Mouse (Mus musculus) brain, embryonic 14.5 days (tissue): ENCODE data around the gene Eif6. TPM values are rescaled to one million over a fixed set of nuclear protein-coding genes. Genes with fewer than 3 reads are reported as not detected.

Source experiments
- DNase-seq: peaks from one replicate; pipeline ENCODE4 v3.0.0-alpha.2; 2011; ENCODE audit warnings: low read depth
- CTCF ChIP-seq: fragments of 200-500 bp; IDR thresholded peaks from 2 replicates; pipeline ENCODE4 v1.5.1; 2012; ENCODE audit warnings: inconsistent platforms, mild to moderate bottlenecking, moderate library complexity, borderline replicate concordance; ENCODE audit not compliant: insufficient read depth, insufficient read length; ENCODE audit errors: extremely low read depth
- POLR2A ChIP-seq: fragments of 200-500 bp; IDR thresholded peaks from 2 replicates; pipeline ENCODE4 v1.6.1; 2012; ENCODE audit warnings: mild to moderate bottlenecking, inconsistent platforms, borderline replicate concordance; ENCODE audit not compliant: poor library complexity, insufficient read depth, insufficient read length, severe bottlenecking; ENCODE audit errors: extremely low read depth
- polyA plus RNA-seq: library from polyadenylated mRNA; depleted of rRNA; stranded (reverse); fragments of >200 nt; gene quantifications from 2 replicates; pipeline ENCODE4 v1.2.3, GENCODE M21; 2012; rRNA removed

Eif6 gene
- polyA plus RNA-seq, 1 experiment = 100.0 TPM

GRCm38 (mm10) chr2:155778004-155778403 lies 48.7 kb downstream of the Eif6 start:
- DNase-seq = no peak
- TF ChIP-seq POLR2A (no peak), CTCF (no peak)

- TF ChIP-seq POLR2A (no peak), CTCF (no peak)
- DNase-seq = no peak
These were observed 49.1 kb downstream of the Eif6 start for GRCm38 (mm10) chr2:155777688-155777985.

GRCm38 (mm10) chr2:155776824-155777687 lies 49.7 kb downstream of the Eif6 start:
- DNase-seq = no peak
- no peak for TF ChIP-seq POLR2A
- TF ChIP-seq CTCF = no peak

GRCm38 (mm10) chr2:155775685-155776263 lies 51.0 kb downstream of the Eif6 start:
- TF ChIP-seq POLR2A = peak; percentile 8; the same call in 1 of the 2 replicates
- no peak for TF ChIP-seq CTCF
- peak; percentile 79 for DNase-seq

- TF ChIP-seq POLR2A (no peak), CTCF (no peak)
- DNase-seq = no peak
These were observed 51.6 kb downstream of the Eif6 start, which contains the start of gene Mmp24 for GRCm38 (mm10) chr2:155774927-155775684. Gene Mmp24 (plus strand): TSS chr2:155775342.

GRCm38 (mm10) chr2:155774261-155774926 lies 52.3 kb downstream of the Eif6 start:
- DNase-seq = no peak
- TF ChIP-seq POLR2A = no peak
- TF ChIP-seq CTCF = no peak

GRCm38 (mm10) chr2:155773664-155774063 lies 53.1 kb downstream of the Eif6 start:
- no peak for DNase-seq
- TF ChIP-seq POLR2A = no peak
- TF ChIP-seq CTCF = no peak

Other genes with a start within 250 kb of the Eif6 start
- 10.1 and 11.8 TPM in 2 replicates for gene Gss, start 234.1 kb downstream of the Eif6 start, polyA plus RNA-seq
- gene Myh7b, start 215.7 kb downstream of the Eif6 start, polyA plus RNA-seq = 0.48 and 0.53 TPM in 2 replicates
- gene Trpc4ap, start 134.5 kb downstream of the Eif6 start, polyA plus RNA-seq = 202 TPM in 2 replicates
- 58.4 and 84.7 TPM in 2 replicates for gene Edem2, start 97.5 kb downstream of the Eif6 start, polyA plus RNA-seq
- not detected in 2 replicates for gene Gm17581, start 91.1 kb downstream of the Eif6 start, polyA plus RNA-seq
- 2.4 and 3.1 TPM in 2 replicates for gene Procr, start 75.8 kb downstream of the Eif6 start, polyA plus RNA-seq
- 65.2 and 81.3 TPM in 2 replicates for gene Mmp24, start 51.6 kb downstream of the Eif6 start, polyA plus RNA-seq
- gene BC029722, start 7.5 kb downstream of the Eif6 start, polyA plus RNA-seq = 21.5 and 26.5 TPM in 2 replicates
- 0.04 TPM in 2 replicates for gene Fam83c, start 7.9 kb upstream of the Eif6 start, polyA plus RNA-seq
- gene Uqcc1, start 103.4 kb upstream of the Eif6 start, polyA plus RNA-seq = 40.4 and 44.9 TPM in 2 replicates
- not detected in 2 replicates for gene Gm15557, start 113.8 kb upstream of the Eif6 start, polyA plus RNA-seq
- gene Gdf5, start 118.4 kb upstream of the Eif6 start, polyA plus RNA-seq = 1.4 and 1.7 TPM in 2 replicates
- gene Cep250, start 129.5 kb upstream of the Eif6 start, polyA plus RNA-seq = 16.0 and 23.7 TPM in 2 replicates
- gene 6430550D23Rik, start 181.1 kb upstream of the Eif6 start, polyA plus RNA-seq = 3.0 and 5.9 TPM in 2 replicates
- 418 and 463 TPM in 2 replicates for gene Ergic3, start 181.1 kb upstream of the Eif6 start, polyA plus RNA-seq
- 0.06 and 0.07 TPM in 2 replicates for gene Fer1l4, start 226.0 kb upstream of the Eif6 start, polyA plus RNA-seq
- gene Spag4, start 238.2 kb upstream of the Eif6 start, polyA plus RNA-seq = 8.8 and 12.1 TPM in 2 replicates